Mouse (Mus musculus): Measurements from ENCODE around the gene Gstm1.
"Not testable (repeated sequence)": the region's sequence is repeated elsewhere in the genome, so short reads cannot be mapped to it uniquely, and the experiment has no call there.

Gene Gstm1

DNA sequence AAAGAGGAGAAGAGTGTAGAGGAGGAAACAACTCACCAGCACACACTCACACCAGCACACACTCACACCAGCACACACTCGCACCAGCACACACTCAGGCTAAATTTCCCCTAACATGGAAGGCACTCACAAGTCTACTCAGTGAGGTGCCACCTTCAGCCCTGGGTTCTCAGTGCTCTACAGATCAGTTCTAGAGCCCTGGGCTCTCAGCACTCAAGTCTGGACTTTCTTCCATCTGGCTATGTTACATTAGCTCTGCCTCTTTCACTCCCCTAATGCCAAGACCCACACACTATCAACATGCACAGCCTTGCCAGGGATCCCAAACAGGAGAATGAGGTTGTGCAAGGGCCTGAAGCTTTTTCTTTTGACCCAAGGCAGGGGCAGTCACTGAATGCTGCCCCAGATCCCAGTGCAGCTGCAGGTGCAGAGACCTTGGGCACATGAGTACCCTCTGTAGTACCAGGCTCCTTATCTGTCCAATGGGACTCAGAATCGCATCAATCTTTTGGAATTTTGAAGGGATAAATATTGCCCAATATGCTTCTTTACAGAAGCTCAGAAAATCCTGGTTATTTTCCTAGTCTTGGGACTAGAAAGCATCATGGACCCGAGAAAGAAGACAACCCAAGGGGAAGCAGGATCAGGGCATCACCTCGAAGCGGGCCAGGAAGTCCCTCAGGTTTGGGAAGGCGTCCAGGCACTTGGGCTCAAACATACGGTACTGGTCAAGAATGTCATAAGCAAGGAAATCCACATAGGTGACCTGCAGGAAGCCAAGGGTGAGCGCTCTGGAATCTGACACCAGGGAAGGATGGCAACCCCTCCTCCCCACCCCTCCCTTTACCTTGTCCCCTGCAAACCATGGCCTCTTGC is 3.4 kb downstream of the Gstm1 start:
- DNase-seq: no peak

DNA sequence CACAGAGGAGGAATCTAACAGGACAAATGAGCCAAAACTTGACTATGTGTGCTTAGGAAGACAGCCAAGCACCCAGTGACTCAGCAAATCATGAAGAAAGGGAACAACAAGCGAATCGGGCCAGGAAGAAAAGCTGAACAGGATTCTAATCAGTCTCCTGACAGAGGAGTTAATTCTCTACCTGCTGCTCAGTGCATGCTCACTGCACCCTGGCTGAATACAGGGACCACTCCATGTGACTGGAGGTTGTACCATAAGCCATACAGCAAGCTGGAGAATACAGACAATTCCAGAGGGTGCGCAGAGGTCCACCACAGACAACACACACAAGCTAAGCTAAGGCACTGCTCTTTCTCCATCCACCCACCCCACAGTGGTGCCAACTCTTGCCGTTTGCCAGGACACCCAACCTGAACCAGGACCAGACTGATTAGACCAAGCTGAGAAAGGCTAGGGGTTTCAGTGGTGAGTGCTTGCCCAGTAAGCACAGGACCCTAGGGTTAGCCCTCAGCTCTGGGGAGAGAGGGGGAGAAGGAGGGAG is 4.4 kb downstream of the Gstm1 start:
- no peak for DNase-seq

DNA sequence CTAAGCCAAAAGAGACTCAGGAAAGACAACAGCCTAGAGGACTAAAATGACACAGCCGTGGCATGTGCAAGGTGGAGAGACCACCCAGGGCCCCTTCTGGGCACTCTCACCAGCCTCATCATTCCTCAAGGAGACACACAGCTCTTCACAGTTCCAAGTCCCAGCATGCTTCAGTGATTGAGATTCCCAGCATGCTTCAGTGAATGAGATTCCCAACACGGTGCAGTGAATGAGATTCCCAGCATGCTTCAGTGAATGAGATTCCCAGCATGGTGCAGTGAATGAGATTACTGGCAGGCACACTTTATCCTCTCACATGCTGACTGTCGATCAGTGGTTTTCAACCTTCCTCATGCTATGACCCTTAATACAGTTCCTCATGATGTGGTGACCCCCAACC is 6.2 kb downstream of the Gstm1 start:
- DNase-seq: no peak

DNA sequence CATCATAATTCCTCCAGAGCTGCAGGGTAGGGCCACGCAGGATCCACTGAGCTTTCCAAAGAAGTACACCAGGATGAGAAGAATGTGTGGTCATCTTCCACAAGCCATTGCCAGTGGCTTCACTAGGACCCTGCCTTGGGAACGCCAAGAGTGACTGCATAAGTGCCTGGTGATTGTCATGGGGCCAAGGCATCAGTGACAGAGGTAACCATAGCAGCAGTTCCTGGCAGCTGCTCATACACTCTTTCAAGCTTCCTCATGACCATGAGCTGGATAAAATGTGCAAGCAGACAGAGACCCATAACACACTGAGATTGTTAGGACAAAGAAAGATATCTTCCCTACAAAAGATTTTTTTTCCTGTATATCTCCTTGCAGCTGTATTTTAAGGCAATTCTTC is 7.5 kb downstream of the Gstm1 start:
- peak; percentile 40 for DNase-seq

DNA sequence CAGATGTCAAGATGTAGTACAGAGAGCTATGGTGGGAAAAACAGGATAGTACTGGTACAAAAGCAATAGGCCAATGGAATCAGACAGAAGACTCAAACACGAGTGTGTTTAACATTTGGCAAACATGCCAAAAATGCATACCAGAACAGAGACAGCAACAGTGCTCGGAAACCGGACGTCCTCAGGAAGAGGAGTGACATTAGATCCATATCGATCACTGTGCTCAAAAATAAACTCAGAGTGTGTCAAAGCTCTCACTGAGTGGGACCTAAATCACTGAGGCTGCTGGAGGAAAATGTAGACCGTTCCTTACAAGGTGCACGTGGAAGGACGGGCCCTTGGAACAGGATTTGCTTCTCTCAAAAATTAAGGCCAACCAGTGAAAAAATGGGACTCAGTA is 15.8 kb downstream of the Gstm1 start:
- no peak for DNase-seq

DNA sequence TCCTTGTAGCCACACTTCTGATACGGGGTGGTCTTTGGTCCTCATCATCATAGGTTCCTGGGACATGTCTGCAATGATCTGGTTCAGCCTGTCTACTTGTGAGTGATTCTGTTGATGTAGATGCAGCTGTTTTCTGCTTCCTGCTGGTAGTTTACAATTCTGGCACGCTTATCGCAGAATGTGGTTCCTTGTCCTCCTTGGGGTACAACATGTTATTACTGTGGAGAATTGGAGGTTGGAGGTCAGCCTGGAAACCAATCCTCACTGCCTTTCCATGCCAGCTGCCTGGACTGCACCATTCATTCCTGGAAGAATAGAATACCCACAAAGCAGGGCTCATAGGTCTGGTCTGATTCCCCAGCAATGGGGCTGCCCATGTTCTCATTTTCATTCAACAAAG is 18.3 kb downstream of the Gstm1 start:
- DNase-seq: no peak

DNA sequence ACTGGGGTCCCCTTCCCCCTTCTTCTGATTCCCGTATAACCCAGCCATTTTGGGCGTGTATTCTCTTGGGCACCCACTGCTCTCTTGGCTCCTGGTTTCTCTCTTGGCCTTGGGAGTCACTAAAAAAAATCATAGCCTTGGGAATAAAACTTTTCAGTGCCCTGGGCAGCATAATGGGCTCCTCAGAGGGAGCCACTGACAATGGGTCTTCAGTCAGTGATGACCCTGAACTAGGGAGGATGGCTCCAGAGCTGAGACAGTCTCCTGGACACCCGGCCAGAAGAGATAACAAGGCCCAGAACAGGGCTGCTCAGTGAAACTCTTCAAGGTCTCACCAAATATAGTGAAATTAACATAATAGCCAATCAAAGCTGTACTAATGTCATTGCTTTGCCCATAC is 19.2 kb downstream of the Gstm1 start:
- DNase-seq: no peak

DNA sequence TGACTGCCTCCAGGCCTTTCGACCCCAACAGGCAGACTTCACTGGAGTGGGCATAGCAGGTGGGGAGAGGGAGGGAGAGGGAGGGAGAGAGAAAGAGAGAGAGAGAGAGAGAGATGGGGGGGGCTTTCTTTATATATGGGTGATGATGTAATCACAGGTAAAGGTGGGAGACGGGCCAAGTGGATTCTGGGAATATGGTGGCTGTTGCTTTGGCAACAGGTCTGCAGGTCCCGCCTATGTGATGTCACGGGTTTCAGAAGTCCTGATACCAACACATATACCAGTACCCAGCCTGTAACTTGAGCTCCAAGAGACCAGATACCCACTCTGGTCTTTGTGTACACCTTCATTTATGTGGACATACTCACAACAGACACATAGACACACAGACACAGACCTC is 21.2 kb downstream of the Gstm1 start:
- no peak for DNase-seq

DNA sequence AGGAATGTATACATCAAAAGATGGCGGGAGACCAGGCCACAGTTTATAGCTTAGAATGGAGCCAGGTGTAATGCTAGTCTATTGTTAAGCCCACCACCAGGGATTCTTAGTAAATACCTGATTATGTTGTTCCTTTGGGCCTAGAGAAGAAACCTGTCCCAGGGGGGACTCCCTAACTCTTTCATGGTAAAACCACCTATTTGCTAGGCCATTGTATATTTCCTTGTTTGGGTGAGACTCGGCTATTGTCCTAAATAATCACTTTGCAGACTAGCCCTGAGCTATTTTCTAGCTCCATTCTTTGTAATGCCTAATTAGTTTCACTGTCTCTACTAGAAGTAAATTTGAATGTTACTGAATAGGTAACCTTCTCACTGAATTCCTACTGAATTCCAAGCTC is 21.8 kb downstream of the Gstm1 start:
- not testable (repeated sequence) for DNase-seq

DNA sequence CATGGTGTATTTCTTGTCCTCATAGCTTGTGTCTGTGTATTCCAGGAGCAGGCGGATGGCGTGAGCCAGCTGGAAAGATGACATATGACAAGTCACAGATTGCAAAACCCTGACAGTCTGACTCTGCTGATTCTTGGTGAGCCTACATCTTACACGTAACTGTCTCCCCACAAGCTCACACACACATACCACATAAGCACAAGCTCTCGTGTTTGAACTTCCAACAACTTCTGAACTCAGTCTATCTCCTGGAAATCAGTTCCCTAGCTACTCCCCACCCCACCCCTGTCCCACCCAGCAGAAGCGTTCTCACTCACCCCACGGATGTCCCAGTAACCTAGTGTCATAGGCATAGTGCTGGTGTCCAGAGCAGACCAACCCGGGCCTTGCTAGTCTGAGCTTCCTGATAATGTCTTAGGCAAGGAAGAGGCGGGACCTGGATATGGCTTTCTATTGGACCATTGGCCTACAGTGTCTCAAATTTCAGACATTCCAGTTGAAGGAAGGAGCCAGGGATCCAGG is 31.7 kb downstream of the Gstm1 start, which contains the start of gene Gstm2:
Gene Gstm2, minus strand, starts transcription at position 413 of the 522 bp plus-strand sequence.
- no peak for DNase-seq

DNA sequence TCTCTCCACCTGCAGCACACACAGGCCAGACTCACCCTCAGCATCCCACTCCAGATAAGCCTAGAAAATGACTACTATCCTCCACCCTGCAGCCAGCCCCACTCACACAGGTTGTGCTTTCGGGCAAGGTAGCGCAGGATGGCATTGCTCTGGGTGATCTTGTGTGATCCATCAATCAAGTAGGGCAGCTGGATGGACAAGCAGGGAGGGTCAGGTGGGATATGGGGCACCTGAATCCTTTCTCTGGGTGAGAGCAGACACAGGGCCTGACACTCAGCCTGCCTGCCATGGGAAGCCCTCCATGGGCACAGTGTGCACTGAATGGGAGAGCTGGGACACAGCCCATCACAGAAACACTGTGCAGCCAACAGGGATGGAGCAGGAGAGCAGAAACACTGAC is 32.6 kb downstream of the Gstm1 start:
- DNase-seq: not testable (repeated sequence)

DNA sequence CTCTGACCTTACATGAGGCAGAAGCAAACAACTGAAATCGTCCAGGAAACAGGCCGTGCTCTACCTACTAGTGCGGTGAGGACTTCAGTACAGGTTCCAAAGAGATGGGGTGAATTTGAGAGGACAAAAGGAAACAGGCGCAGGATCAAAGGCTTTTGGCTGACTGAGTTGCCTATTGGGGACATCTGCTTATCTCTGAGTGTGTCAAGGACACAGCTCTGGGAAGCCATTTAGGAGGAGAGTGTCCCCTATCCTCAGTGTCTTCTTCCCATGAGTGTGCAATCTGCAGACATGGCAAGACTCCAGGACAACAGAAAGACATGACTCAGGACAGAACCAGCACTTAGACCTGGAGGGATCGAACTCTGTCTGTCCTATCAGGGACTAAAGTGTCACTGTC is 33.3 kb downstream of the Gstm1 start:
- no peak for DNase-seq

DNA sequence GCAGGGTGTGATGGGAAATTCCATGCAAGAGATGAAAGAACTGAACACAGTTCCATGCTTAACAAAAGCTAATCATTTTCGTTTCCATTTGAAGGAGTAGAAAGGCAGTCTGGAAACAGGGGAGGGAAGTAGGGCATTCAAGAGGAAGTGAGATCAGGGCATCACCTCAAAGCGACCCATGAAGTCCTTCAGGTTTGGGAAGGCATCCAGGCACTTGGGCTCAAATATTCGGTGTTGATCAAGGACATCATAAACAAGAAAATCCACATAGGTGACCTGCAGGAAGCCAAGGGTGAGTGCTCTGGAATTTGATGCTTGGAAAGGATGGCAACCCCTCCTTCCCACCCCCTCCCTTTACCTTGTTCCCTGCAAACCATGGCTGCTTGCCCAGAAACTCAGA is 34.0 kb downstream of the Gstm1 start:
- DNase-seq: no peak

DNA sequence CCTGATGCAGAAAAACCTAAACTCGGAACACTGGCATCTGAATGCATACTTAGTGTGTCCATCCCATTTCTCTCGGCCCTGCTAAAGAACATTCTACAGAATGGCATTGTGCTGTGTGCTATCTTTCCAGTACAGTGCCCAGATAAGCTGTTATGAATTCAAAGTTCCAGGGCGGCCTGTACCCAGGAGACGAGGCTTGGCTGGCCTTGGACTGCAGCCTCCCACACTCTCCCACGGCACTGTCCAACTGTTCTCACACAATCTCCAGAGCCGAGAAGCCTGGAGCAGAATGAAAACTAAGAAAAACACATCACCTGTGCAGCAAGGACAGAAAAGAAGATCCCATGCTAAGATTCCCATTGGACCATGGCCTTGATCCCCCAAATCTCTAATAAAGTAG is 35.0 kb downstream of the Gstm1 start:
- DNase-seq: no peak

DNA sequence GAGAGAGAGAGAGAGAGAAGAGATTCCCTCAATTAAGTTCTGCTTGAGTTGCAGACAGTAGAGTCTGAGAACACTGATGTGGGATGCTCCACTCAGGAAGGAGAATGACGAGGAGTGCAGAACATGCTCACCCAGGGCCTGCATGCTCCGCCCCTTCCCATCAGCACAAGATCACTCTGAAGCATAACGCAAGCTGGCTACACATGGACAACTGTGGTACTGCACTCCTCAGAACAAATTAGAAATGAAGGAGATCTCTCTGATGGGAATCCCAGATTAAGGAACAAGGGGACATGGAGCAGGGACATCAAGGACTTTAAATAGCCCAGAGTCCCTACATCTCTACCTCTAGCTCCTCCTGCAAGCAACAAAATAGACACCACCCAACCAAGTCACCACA is 36.5 kb downstream of the Gstm1 start:
- no peak for DNase-seq

DNA sequence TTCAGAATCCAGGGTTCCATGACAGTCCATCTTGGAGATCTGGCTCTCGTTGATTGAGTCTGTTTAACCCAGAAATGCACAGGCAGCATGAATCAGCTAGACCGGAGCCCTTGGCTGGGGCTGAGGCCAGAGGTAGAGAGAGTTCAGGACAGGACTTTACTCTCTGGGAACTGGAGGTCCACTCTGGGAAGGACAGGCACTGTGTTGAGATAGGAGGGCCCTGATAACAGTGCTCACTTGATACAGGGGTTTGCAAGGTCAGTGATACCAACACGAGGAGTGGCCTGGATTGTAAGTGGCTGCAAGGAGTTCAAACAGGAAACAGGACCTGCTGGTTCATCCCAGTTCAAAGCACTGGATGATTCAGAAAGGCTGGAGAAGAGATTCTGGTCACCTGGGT is 40.1 kb downstream of the Gstm1 start:
- no peak for DNase-seq

DNA sequence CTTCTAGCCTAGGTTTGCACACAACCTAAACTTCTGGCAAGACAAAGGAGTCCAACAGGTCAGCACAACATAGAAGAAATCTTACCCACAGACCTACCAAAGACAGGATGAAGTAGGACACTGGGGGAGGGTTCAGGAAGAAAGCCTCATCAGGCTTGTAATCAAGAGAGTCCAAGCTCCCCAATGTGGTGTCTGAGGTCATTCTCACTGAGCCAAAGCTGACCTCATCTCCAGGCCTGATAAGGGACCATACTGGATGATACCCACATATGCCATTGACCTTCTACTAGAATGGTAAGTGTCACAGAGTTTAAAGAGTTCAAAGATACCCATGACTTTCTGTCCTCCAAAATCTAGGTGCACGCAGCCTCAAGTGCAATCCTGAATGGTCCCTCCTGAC is 43.5 kb downstream of the Gstm1 start:
- no peak for DNase-seq

DNA sequence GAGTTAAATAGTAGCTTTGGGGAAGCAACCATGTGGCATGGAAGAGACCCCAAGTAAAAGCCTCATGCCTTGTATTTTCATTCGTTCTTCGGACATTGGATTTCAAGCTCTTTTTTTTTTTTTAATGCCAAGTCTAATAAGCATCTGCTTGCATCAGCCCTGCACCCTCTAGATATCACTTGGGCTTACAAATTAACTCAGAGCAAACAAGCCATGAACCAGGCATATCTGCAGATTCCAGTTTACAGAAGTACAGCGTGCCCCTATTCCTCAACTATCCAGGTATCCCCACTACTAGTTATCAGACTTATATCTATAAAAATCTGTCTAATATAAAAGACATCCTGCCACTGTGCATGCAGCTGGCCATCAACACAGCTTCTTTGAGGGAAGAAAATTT is 45.7 kb downstream of the Gstm1 start:
- no peak for DNase-seq

DNA sequence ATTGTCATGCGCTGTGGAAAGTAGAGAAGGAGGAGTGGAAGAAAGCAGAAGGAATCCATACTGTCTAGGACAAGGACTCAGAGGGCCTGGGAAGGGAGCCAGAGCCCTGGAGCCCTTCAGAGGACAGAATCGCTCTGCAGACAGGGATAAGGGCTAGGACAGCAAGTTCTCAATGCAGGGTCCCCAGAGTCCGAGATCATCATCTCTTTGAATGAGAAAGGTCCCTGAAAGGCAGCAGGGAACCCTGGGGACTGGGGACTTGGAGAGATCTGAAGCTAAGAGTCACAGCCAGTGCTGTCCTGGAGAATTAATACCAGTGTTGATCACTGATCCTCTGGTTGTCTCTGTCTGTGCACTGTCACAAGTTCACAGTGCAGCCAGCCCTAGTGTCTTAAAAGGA is 46.7 kb downstream of the Gstm1 start:
- not testable (repeated sequence) for DNase-seq

DNA sequence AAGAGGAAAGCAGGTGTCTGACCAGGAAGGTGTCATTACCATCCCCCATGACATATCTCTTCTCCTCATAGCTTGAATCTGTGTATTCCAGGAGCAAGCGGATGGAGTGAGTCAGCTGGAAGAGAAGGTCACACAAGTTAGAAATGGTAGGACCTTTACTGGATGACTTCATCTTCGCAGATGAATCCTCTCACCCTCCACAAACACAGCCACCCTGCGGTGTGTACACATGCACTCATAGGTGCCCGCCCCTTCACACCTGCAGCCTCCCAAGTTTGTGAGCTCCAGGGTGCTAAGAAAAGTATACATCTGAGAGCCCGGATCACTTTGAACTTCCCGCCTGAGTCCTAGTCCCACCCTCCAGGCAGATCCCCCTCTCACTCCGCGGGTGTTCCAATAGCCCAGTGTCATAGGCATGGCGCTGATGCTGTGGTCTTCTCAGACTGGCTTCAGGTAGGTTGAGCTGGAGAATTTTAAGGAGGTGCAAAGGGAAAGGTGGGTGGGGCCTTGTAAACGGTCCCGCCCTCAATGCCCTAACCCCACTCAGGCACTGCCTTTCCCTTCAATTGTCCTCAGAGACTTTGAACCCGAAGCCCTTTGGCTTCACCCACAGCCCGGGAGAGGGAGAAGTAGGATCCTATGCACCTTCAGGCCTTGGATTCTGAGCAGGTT is 48.9 kb downstream of the Gstm1 start, which contains the start of gene Gstm3:
Gene Gstm3, minus strand, starts transcription at position 560 of the 672 bp plus-strand sequence.
- DNase-seq: no peak

DNA sequence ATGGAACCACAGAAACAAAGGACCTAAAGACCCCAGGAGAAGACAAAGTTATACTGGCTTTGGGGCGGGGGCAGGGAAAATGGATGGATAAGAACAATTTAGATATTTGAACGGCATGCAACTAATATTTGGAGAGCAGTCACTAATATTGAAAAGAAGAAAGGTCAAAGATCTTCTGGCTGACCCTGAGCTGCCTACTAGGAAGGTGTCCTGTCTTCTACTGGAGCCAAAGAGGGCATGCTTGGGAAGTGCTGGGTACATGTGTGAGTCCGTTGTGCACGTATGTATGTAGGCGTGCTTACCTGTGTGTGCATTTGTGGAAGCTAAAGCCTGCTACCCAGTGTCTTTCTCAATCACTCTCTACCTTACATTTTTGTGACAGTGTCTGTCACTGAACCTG is 51.1 kb downstream of the Gstm1 start:
- DNase-seq: no peak

DNA sequence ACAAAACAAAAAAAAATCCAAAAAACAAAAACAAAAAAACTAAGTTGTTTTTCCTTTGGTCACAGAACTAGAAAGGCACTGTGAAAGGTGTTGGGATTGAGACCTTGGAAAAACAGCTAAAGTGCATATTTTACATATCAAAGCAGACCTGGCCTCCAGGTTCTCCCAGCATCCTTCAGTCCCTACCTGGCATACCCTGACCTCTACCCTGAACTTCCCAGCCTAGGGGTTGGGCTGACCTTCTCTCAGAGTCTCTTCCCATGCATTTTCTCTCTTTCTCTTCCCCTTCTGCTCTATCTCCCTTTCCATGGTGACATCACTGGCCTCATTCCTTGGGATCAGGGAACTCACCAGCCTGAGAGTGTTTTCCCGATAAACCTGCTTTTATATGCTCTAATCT is 52.2 kb downstream of the Gstm1 start:
- DNase-seq: no peak

DNA sequence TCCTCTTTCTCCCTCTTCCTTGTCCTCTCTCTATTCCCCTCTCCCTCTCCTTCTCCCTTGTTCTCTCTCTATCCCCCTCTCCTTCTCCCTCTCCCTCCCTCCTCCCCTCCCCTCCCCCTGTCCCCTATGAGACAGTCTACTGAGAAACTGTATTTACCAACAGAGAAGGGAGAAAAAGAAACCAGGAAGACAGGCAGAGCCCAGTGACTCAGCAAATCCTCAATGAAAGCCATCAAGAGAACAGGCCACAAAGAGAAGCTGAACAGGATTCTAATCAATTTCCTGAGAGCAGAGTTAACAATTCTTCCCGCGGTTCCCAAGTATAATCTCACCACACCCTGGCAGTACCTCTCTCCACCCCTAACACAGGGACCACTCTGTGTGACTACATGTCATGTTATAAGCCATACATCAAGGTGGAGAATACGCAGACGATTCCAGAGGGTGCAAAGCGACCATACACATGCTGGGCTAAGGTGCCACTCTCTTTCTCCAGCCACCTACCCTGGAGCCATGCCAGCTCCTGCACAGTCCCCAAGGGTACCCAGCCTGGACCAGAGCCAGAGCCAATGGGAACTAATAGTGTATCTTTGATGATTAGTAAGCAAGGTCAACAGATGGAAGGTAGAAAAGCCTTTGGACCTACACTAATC is 53.0 kb downstream of the Gstm1 start:
- DNase-seq: no peak
